Mouse (Mus musculus): Measurements from ENCODE around the gene Ptch1.

The Ptch1 gene

DNA sequence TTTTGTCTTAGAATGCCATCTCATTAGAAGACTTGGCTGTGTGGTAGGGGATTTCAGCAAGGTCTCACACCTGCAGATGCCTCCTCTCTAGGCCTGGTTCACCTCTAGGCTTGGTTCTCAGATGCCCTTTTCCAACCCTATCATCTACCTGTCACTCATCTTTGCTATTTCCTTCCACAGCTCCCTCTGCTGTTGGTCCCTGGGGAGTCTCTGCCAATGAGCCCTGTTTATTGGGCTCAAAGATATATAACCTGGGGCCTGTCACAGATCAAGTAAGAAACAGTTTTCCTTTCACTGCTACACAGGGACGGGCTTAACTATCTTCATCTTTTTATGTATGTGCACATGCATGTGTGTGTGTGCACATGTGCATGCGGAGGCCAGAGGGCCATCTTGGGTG lies 71.0 kb downstream of the Ptch1 start:
- no peak for TF ChIP-seq GATA4 (IDR thresholded peaks at IDR 0.05; ENCODE audit: insufficient replicate concordance, low read length)

DNA sequence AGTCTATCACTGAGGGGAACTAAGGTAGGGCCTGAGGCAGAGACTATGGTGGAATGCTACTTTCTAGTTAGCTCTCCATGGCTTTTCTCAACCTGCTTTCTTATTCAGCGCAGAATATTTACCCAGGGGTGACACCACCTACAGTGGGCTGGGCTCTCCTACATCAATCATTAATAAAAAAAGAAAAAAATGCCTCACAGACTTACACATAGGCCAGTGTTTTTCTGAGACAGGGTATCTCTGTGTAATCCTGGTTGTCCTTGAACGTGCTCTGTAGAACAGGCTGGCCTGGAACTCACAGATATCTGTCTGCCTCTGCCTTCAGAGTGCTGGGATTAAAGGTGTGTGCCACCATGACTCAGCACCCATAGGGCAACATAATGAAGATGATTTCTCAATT lies 73.9 kb downstream of the Ptch1 start:
- no peak for TF ChIP-seq GATA4 (IDR thresholded peaks at IDR 0.05; ENCODE audit: insufficient replicate concordance, low read length)

DNA sequence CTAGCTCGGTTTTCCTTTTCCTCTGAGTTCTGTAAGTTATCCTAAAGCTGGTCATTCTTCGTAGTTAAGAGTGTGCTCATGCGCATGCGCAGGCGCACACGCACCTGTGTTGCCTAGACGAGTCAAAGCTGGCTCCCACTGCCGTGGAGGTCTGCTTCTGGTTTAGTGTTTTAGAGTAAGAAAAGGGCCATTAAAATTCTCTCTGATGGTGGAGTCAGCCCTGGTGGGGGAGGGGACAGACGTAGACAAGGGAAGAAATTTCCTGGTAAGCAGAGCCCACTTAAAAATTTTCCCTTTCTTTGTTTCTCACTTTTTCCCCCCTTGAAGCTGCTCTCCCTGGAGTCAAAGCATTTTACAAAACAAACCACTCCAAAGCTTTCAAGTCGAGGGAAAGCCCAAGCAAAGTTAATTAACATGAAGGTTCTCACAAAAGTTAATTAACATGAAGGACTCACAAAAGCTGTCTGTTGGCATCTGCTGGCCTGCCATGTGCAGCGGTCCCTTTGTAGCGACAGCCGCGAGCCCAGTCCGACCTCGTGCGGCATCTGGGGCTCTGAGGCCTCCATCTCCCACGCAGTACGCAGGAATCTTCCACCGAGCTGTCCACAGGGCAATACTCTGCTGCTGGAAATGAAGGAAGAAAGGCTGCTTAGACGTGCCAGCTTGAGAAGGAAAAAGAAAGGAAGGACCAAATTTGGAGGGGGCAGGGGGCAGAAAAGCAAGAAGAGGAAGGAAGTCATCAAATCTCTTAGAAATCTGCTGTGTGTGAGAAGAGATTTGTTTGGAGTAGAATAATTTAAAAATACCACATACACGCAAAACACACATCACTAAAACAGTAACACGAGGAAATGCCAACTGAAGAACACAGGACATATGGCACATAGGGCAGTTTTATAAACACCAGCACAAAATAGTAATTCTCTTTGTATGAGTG lies 76.5 kb downstream of the Ptch1 start, which contains the start of gene Fancc:
TSS of gene Fancc (minus strand) at position 633 of the 937 bp plus-strand sequence.
- TF ChIP-seq GATA4 (IDR thresholded peaks at IDR 0.05; ENCODE audit: insufficient replicate concordance, low read length) = no peak

DNA sequence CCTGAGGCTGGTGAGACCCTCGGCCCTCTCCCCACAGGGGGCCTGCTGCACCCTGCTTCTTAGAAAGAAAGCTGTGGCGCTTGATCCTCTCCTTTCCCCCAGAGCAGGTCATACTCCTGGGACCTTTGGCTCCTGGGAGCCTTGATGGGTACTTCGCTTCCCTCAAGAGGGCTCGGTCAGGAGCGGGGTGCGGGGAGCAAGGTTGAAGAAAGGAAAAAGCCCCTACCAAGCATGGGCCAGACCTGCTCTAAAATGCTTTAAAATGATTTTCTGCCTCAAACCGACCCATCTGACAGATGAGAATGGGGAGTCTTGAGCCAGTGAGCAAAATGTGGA lies 85.7 kb downstream of the Ptch1 start:
- no peak for TF ChIP-seq GATA4 (IDR thresholded peaks at IDR 0.05; ENCODE audit: insufficient replicate concordance, low read length)

DNA sequence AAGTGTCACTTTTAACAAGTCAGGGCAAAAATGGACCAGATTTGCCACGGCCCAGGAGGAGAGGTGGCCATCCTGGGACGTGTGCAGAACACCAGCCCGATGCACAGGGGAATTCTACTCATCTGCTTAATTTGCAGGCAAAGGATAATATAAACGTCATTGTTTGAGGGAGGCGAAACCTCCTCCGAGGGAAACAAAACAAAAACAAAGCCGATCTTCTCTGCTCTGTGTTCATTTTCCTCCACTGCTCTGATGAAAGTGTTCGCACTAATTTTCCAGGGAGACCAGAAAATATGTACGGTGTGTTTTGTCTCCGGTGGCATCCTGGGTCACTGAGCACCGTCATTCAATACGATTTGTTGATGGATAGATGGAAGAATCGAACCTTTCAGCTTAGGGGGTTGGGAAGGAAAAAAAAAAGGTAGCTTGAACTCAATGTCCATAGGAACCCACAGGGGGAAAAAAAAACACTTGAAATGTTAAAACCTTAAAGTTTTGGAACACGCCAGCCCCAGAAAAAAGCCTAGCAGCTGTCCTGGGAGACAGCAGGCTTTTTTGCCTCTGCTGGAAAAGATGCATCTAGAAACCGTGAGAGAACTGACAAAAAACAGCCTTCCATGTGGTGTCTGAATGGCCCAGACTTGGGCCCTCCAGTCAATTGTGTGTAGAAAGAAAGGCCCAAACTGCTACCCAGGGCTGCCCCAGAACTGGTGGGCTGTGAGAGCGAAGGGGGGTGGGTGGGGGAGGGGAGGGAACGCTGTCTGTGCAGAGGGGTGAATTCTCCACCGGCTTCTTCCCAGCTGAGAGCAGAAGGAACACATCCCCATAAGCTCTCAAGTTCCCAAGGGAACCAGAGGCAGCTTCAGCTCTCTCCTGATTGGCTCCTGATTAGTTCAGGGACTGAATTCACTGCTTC lies 86.3 kb downstream of the Ptch1 start:
- no peak for TF ChIP-seq GATA4 (IDR thresholded peaks at IDR 0.05; ENCODE audit: insufficient replicate concordance, low read length)

DNA sequence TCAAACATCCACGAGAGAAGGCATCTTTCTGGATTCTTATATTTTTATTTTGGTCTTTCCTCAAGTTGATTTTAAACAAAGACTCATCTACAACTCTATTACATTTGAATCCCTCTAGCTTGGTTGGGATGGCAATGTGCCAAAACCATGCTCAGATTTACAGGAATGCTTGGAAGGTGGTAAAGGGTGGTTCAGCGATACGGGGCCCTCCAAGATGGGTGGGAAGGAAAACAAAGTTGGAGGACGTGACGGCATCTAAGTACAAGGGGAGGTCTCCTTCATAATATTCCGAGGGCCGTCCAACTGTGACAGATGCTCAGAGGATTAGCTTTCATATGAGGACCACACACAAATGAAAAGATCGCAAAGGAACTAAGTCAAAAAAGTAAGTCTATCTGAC lies 98.0 kb downstream of the Ptch1 start:
- no peak for TF ChIP-seq GATA4 (IDR thresholded peaks at IDR 0.05; ENCODE audit: insufficient replicate concordance, low read length)

Data from liver, adult (tissue).